Mouse (Mus musculus): ENCODE data around the gene Zfp619.
"Not testable (repeated sequence)": the region's sequence is repeated elsewhere in the genome, so short reads cannot be mapped to it uniquely, and the experiment has no call there.

DNA sequence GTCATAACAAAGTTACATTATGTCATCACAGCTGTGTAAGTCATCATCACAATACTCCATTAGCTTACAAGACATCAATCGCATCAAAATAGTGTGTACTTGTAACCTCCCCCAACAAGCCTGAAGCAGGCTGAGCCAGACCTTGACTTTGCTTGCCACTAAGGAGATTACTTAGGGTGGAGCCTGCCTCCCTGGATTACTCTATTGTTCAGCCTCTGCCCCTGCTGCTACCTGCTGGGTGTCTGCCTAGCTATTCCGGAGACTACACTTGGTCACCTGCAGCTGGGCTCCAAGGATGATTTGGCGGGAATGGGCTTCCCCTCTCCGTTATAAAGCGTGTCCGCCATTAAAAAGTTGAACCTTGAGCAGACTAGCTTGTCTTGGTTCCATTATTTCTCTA, 69.3 kb downstream of the Zfp619 start:
- not testable (repeated sequence) for TF ChIP-seq POLR2A (IDR thresholded peaks at IDR 0.05; ENCODE audit: borderline replicate concordance, control insufficient read depth, low read depth, low read length); CTCF (IDR thresholded peaks at IDR 0.05; ENCODE audit: control insufficient read depth, insufficient read depth, low read length)

Measured in bone marrow, adult 2 months (tissue).